Mouse (Mus musculus): ENCODE measurements at regions not wholly inside any gene's neighbourhood (a gene's known extent, or its start where the extent isn't known, plus 50 kb on each side); places are given as distances from the start of the nearest gene placed in this dataset.

DNA sequence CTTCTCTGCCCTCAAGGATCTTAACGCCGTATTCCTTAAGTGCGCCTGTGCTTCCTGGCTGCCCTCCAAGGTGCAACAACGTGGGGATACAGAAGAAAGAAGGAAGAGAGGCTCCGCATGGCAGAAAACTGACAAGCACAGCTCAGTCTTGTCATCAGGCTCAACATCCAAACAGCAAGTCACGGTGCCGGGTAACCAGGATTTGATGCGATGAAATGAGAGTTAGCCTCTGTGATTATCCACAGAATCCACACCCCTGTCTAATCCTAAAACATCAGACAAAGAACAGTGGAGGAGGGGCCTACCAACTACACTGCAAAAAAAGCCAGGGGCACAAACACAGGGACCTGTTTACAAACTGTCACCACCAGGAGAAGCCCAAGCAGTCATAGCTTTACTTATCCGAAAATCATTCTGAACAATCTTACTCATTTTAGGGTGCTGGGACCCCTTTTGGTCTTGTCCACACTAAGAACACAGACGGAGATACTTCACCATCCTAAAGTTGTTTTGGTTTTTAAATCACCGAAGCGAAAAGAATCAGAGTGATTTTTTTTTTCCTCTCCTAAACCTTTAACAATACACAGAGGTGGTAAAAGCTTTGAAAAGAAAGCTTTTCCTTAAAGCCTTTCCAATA lies 394.8 kb upstream of the Gm6657 start:
- TF ChIP-seq CTCF (IDR thresholded peaks at IDR 0.05; ENCODE audit: borderline replicate concordance, insufficient read depth, low read length) = no peak
- TF ChIP-seq POLR2A (IDR thresholded peaks at IDR 0.05; ENCODE audit: low read depth, low read length) = no peak
